Mouse (Mus musculus) lung, adult 2 months (tissue): Measurements from ENCODE around the gene Ccl22.

Experiments used
- CTCF ChIP-seq: fragments of 200-500 bp; IDR thresholded peaks from 2 replicates; pipeline ENCODE4 v1.5.1; 2011; ENCODE audit warnings: mild to moderate bottlenecking, low read length, control low read depth; ENCODE audit not compliant: insufficient read depth
- POLR2A ChIP-seq: fragments of 200-500 bp; IDR thresholded peaks from 2 replicates; pipeline ENCODE4 v1.6.1; 2011; ENCODE audit warnings: low read depth, mild to moderate bottlenecking, control low read depth, low read length, borderline replicate concordance; ENCODE audit errors: extremely low read depth

GRCm38 (mm10) chr8:94785995-94786595, 40.7 kb downstream of the Ccl22 start:
- TF ChIP-seq CTCF: no peak
- TF ChIP-seq POLR2A: no peak
